Mouse (Mus musculus) cerebellum, adult 2 months (tissue): Measurements from ENCODE around the gene Tmod1.

Experiments
- CTCF ChIP-seq: fragments of 200-500 bp; IDR thresholded peaks from 2 replicates; pipeline ENCODE4 v1.5.1; 2011; ENCODE audit warnings: low read depth, mild to moderate bottlenecking, control low read depth, low read length, moderate library complexity, borderline replicate concordance; ENCODE audit not compliant: insufficient read depth
- POLR2A ChIP-seq: fragments of 200-500 bp; IDR thresholded peaks from 2 replicates; pipeline ENCODE4 v1.6.1; 2011; ENCODE audit warnings: low read length, control low read depth, borderline replicate concordance; ENCODE audit not compliant: insufficient read depth

GRCm38 (mm10) chr4:46065695-46066340, 27.1 kb downstream of the Tmod1 start:
- no peak for TF ChIP-seq CTCF
- no peak for TF ChIP-seq POLR2A
